Mouse (Mus musculus) neutrophil, adult 5-6 weeks (primary cell): Measurements from ENCODE around the gene Zfp72. TPM values are rescaled to one million over a fixed set of nuclear protein-coding genes. Genes with fewer than 3 reads are reported as not detected.

Experiments
- total RNA-seq: library from RNA; stranded (forward); fragments of 200-1000 nt; gene quantifications from 2 replicates; pipeline ENCODE4 v1.2.3, GENCODE M21; 2017

Gene Zfp72
- total RNA-seq, 1 experiment from 2014 or later, result 2.8 TPM

Other genes starting within 250 kb of the Zfp72 start
- 64.6 and 75.3 TPM in 2 replicates for gene Exoc3, start 182.1 kb downstream of the Zfp72 start, total RNA-seq
- 0.12 TPM in 2 replicates for gene Ahrr, start 98.5 kb downstream of the Zfp72 start, total RNA-seq
- 106 and 110 TPM in 2 replicates for gene Pdcd6, start 73.3 kb downstream of the Zfp72 start, total RNA-seq
- 248 and 251 TPM in 2 replicates for gene Sdha, start 40.6 kb downstream of the Zfp72 start, total RNA-seq
- 14.2 and 22.0 TPM in 2 replicates for gene Ccdc127, start 40.5 kb downstream of the Zfp72 start, total RNA-seq
- 0.23 TPM in 1 of 2 replicates, not detected in the other for gene Lrrc14b, start 26.8 kb downstream of the Zfp72 start, total RNA-seq
- 29.0 and 29.6 TPM in 2 replicates for gene Ftl1-ps1, start 8.9 kb upstream of the Zfp72 start, total RNA-seq
- gene Zfp825, start 103.2 kb upstream of the Zfp72 start, total RNA-seq, result 12.8 and 14.6 TPM in 2 replicates
- gene Erap1, start 248.7 kb upstream of the Zfp72 start, total RNA-seq, result 58.9 and 62.6 TPM in 2 replicates